In the genomic region with DNA sequence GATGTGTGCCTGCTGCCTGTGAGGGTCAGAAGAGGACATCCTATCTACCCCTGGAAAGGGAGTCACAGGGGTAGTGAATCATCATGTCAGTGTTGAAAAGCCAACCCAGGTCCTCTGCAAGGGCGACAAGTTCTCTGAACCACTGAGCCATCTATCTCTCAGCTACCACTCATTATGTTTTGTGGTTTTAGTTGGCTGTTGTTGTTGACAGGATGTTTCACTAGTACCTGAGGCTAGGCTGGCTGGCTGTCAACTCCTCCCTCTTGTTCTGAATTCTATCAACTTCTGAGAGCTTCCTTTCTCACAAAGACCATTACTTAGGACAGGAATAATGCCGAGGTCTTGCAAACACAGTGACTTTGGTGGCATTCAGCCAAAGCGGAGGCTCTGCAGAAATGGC, we compare ENCODE assay signal across 29 mouse cellular contexts. TPM values are rescaled to one million over a fixed set of nuclear protein-coding genes. Genes with fewer than 3 reads are reported as not detected.
DNase-seq lines count a peak whose midpoint lies in the region; ATAC-seq lines count a peak whose summit lies in the region.
"Had no signal": no experiment of that assay in that cellular context is flagged by ENCODE, and none has a peak within 500 bp of the region (broad histone marks: within the 10 kb centered on the region; RNA-seq: fewer than 3 reads in every experiment).

No protein-coding gene starts in this region.

- DNase-seq in heart, postnatal 4 days = no peak
- DNase-seq in layer of hippocampus, postnatal 36 days = no peak
- no peak for DNase-seq in urinary bladder, postnatal 4 days (ENCODE audit: low spot score in 2 of 2)
- DNase-seq: adrenal gland, adult 8-10 months; adrenal gland, postnatal 25 days; cerebellum, adult 11 months; cerebellum, adult 18-20 months; cerebellum, adult 8-10 months; cerebellum, adult 9-11 months; cerebellum, postnatal 14 days; cerebellum, postnatal 36 days; embryo, embryonic 11 days had no signal

- peak; percentile 81 for ATAC-seq in CD4-positive, CD25-positive, alpha-beta regulatory T cell, adult 4 months
- ATAC-seq in activated CD4-positive, CD25-positive, alpha-beta regulatory T cell, adult 4 months = peak; percentile 81
- ATAC-seq in inflammation-experienced regulatory T-cells, adult 6 months = peak; percentile 41
- no peak for ATAC-seq in frontal cortex, adult (ENCODE audit: low TSS enrichment)
- ATAC-seq: forebrain, embryonic 14.5 days; forebrain, embryonic 16.5 days; Patski had no signal

RNA-seq across cellular contexts. Expression of gene Zfp800, which starts 12.6 kb away (rescaled TPM):
- 10 to 100 TPM; 28.8 to 36.9 TPM for polyA plus RNA-seq in CD4-positive, CD25-positive, alpha-beta regulatory T cell, adult 4 months (2017; shearing (Covaris generic))
- polyA plus RNA-seq in activated CD4-positive, CD25-positive, alpha-beta regulatory T cell, adult 4 months (2017; shearing (Covaris generic)) = 10 to 100 TPM; 25.2 to 29.9 TPM
- polyA plus RNA-seq in inflammation-experienced regulatory T-cells, adult 6 months (2017; shearing (Covaris generic)) = 10 to 100 TPM; 25.4 to 38.2 (median 29.1) TPM
- total RNA-seq in heart, postnatal 4 days (2021) = 10 to 100 TPM; 11.7 to 12.5 TPM
- 10 to 100 TPM; 25.5 to 30.4 TPM for total RNA-seq in layer of hippocampus, postnatal 36 days (2021)

RNA-seq across cellular contexts. Expression of gene Arf5, which starts 38.2 kb away (rescaled TPM):
- polyA plus RNA-seq in CD4-positive, CD25-positive, alpha-beta regulatory T cell, adult 4 months (2017; shearing (Covaris generic)) = 10 to 100 TPM; 27.3 to 43.4 TPM
- 10 to 100 TPM; 57.7 to 57.8 TPM for polyA plus RNA-seq in activated CD4-positive, CD25-positive, alpha-beta regulatory T cell, adult 4 months (2017; shearing (Covaris generic))
- polyA plus RNA-seq in inflammation-experienced regulatory T-cells, adult 6 months (2017; shearing (Covaris generic)) = 10 to 100 TPM; 19.8 to 78.8 (median 44.8) TPM
- 100 to 1,000 TPM; 199 to 205 TPM for total RNA-seq in heart, postnatal 4 days (2021)
- total RNA-seq in layer of hippocampus, postnatal 36 days (2021) = 100 to 1,000 TPM; 272 to 305 TPM

RNA-seq across cellular contexts. Expression of gene Fscn3, which starts 42.4 kb away (rescaled TPM):
- polyA plus RNA-seq in CD4-positive, CD25-positive, alpha-beta regulatory T cell, adult 4 months (2017; shearing (Covaris generic)) = not detected
- not detected for polyA plus RNA-seq in activated CD4-positive, CD25-positive, alpha-beta regulatory T cell, adult 4 months (2017; shearing (Covaris generic))
- polyA plus RNA-seq in inflammation-experienced regulatory T-cells, adult 6 months (2017; shearing (Covaris generic)) = under 1 TPM in 1 of 3 experiments, not detected in 2; 0.25 TPM
- not detected for total RNA-seq in heart, postnatal 4 days (2021)
- total RNA-seq in layer of hippocampus, postnatal 36 days (2021) = under 1 TPM in 1 of 2 experiments, not detected in 1; 0.17 TPM
- total RNA-seq: adrenal gland, adult 18-20 months; adrenal gland, postnatal 25 days; adrenal gland, postnatal 4 days; common myeloid progenitor, adult 5-6 weeks; ES-E14 had no signal
- polyA plus RNA-seq: C2C12; embryonic facial prominence, embryonic 11.5 days; embryonic facial prominence, embryonic 13.5 days; embryonic facial prominence, embryonic 15.5 days; erythroblast, embryonic 14.5 days; forebrain, embryonic 12.5 days; forebrain, embryonic 14.5 days; forebrain, embryonic 16.5 days; Patski had no signal

RNA-seq across cellular contexts. Expression of gene Gcc1, which starts 43.0 kb away (rescaled TPM):
- 10 to 100 TPM in 1 of 2 experiments, 1 to 10 TPM in 1; 7.9 to 15.8 TPM for polyA plus RNA-seq in CD4-positive, CD25-positive, alpha-beta regulatory T cell, adult 4 months (2017; shearing (Covaris generic))
- polyA plus RNA-seq in activated CD4-positive, CD25-positive, alpha-beta regulatory T cell, adult 4 months (2017; shearing (Covaris generic)) = 1 to 10 TPM; 5.9 to 8.0 TPM
- polyA plus RNA-seq in inflammation-experienced regulatory T-cells, adult 6 months (2017; shearing (Covaris generic)) = 1 to 10 TPM; 5.9 to 8.0 (median 7.9) TPM
- 1 to 10 TPM; 8.6 TPM for total RNA-seq in heart, postnatal 4 days (2021)
- total RNA-seq in layer of hippocampus, postnatal 36 days (2021) = 10 to 100 TPM; 17.9 to 20.1 TPM
